Mouse (Mus musculus): ENCODE measurements at regions not wholly inside any gene's neighbourhood (a gene's known extent, or its start where the extent isn't known, plus 50 kb on each side); places are given as distances from the start of the nearest gene placed in this dataset.

GRCm38 (mm10) chr3:149360164-149360563, 369.8 kb upstream of the Adgrl2 start:
- no peak for DNase-seq (ENCODE audit: low spot score in 2 of 2)

- no peak for DNase-seq (ENCODE audit: low spot score in 2 of 2)
Measured at GRCm38 (mm10) chr3:149358570-149359193, 368.3 kb upstream of the Adgrl2 start.

DNA sequence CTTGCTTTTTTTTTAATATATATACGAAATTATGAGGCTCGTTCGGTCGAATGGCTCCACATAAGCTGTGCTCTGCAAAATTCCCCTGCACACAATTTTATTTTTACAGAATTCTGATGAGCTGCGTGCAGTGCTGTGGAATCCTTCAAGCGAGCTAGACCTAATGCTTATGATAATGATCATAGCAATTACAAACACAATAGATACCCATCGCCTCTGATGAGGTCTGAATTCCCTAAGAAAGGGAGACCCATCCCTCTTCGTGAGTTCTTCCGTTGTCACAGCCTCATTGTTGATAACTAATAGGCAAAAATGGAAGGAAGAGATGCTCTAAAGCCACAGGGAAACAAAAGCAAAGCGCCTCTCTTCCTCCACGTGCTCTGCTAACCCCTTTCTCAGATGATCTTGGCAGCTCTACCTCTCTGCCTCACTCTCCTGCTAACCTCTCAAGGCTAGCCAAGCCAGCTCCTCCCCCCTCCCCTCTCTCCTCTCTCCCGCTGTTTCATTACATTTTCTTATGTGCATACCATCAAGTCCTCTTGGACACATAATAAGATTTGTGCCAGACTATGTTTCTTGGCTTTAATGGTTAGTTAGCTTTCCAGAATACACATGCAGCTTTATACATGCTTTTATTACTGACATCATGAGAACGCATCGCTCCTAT, 367.7 kb upstream of the Adgrl2 start:
- no peak for DNase-seq (ENCODE audit: low spot score in 2 of 2)

GRCm38 (mm10) chr3:149357121-149357520, 366.8 kb upstream of the Adgrl2 start:
- no peak for DNase-seq (ENCODE audit: low spot score in 2 of 2)

- DNase-seq (ENCODE audit: low spot score in 2 of 2), result no peak
Measured at GRCm38 (mm10) chr3:149355362-149355761, 365.0 kb upstream of the Adgrl2 start.

DNA sequence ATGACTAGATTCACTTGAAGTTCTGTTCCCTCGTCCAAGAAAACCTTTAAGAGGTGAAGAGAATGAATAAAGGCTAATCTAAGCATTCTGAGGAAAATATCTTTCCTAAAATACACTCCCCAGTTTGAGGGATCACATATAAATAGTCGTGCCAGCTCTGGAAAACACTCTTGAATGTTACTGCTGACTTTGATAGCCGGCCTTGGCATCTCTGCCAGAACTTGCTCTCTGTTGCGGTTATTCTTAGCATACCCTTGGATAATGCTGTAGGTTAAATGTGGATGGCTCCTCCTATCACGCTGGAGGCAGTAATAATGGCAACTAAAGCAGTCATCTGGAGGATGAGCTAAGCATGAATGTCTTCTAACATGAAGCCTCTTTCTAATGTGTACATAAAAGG, 363.6 kb upstream of the Adgrl2 start:
- no peak for DNase-seq (ENCODE audit: low spot score in 2 of 2)

GRCm38 (mm10) chr3:149352546-149352945, 362.2 kb upstream of the Adgrl2 start:
- no peak for DNase-seq (ENCODE audit: low spot score in 2 of 2)

DNA sequence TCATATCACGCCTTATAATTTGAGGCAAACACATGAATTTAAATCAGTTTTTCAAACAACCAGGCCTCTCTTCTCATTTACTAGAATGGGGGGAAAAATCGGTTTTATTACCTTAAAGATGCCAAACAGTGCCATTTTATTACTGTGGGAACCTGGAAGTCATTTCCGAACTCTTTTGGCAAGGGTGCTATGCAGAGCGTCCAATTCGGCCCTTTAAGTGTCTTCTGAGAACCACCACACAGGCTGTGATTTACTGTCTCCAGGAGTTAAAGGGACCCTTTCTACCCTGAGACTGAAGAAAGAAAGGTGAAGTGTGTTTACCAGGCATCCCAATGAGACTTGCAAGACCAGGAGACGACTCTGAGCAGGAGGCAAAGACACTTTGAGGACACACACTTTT, 359.4 kb upstream of the Adgrl2 start:
- no peak for DNase-seq (ENCODE audit: low spot score in 2 of 2)

GRCm38 (mm10) chr3:149349211-149349697, 358.9 kb upstream of the Adgrl2 start:
- DNase-seq (ENCODE audit: low spot score in 2 of 2), result peak; percentile 12 to 69

DNA sequence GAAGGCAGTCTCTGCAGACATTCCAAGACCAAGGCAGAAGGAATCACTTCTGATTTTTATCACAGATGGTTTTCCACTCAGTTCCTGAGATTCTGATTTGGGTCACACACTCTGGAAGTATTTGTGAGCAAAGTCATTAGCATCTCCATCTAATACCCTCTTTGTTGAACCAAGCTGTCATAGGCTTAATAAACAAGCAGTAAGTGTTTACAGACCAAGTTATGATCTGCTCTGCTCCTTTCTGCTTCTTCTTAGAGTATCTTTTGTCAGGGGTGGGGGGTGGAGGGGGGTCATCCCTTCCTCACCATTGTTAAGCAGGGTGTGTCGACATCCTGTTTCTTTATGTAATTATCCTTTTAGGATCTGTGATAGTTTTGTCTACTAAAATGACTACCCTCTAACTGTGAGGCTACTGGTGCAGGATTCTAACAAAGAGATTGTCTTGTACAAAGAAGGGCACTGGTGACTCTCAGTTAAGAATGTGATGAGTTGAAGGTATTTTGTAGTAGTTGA, 358.2 kb upstream of the Adgrl2 start:
- no peak for DNase-seq (ENCODE audit: low spot score in 2 of 2)

DNA sequence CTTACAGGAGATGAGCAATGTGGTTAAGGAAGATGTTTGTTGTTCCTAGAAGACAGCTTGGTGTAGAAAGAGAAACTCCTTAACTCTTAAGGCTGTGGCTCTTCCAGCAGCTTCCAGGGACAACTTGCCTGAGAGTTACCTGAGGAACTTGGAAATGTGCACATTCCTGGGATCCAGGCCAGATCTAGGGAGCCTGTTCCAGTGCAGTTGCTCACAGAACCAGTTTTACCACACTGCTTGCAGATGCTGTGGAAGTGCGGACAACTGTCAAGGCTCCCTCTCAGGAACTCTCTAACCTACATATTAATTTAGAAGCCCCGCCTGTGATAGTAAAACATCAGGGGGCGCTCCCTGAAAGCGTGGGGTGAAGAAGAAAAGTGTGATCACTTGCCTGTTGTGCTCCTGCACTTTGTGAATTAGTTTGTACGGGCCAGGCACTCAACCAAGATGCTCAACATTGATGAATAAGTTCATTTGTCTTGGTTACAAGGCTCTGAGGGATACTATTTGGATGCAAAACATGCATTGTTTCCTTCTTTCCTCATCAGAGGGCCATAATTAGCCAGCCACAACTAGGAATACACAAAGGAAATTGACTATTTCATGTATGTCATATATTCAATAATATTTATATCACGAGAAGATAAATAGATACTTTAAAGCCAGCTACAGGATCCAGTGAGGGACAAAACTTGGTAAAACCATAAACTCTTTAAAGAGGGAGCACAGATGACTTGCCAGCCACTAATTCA, 357.1 kb upstream of the Adgrl2 start:
- DNase-seq (ENCODE audit: low spot score in 2 of 2), result no peak

DNA sequence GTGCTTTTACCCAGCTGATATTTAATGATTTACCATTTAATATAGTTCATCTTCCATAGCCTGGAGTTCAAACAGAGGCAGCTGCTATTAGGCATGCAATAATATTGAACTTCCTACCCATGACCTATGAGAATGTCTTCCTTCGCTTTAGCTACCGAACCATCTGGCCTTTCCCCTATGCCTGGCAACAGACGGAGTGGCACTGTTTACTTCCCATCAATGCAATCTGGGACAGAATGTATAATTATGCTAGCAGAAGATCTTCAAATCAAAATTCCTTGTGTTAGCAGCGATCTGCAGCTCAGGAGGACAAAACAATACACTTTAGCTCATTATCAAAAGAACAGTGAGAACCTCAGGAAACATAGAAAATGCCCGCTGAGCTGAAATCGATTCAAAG, 352.2 kb upstream of the Adgrl2 start:
- no peak for DNase-seq (ENCODE audit: low spot score in 2 of 2)

- no peak for DNase-seq (ENCODE audit: low spot score in 2 of 2)
Measured at GRCm38 (mm10) chr3:149339374-149339753, 349.0 kb upstream of the Adgrl2 start.

- DNase-seq (ENCODE audit: low spot score in 2 of 2), result no peak
Measured at GRCm38 (mm10) chr3:149338684-149339373, 348.5 kb upstream of the Adgrl2 start.

DNA sequence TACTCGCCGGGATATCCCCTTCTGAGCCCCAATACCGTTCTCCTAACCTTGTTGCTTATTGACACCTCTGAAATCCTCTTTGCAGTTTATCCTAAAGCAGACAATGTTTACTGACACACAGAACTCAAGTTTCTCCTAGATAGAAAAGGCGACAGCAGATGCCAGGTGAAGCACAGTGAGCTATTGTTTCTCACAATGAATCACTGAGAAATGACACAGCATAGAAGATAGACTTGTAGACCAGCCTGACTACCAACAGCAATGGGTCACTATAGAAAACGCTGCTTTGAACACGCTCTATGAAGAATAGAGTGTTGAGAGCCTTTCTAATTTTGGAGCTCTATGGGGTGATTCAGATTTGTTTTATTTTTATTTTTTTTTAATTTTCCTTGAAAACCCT, 344.9 kb upstream of the Adgrl2 start:
- no peak for DNase-seq (ENCODE audit: low spot score in 2 of 2)

DNA sequence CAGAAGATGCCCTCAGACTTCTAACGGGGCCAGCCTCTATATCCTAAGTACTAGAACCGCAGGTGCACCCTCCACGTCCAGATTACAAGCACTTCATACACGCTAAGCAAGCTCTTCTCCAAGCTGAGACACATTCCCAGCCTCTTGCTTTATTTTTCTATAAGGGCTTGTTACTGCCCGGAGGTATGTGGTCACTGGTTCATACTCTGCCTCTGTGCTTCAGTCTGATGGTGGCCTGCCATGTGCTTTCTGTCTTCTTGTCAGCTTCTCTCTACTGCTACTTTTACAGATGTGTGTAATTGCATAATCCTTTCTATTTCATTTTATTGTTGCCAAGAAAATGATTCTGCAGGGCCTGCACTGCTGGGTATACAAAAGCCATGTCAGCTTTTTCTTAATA, 343.3 kb upstream of the Adgrl2 start:
- no peak for DNase-seq (ENCODE audit: low spot score in 2 of 2)

DNA sequence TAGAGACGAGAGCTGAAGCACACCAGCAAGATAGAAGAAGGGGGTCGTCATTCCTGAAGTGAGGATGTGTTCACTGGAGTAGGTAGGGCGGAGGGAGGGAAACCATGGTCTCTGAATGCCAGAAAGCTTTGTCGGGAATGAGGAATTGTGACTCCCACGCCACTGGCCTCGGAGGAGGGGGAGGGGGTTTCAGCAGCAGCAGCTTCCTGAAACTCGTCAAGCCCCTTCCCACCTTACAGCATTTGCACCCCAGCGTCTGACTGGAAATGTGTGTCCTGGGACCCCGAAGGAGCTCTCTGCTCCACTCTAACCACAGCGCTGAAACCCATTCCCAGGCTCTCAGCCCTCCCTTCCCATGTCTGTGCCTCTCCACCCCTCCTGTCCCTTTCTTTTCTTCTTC, 342.8 kb upstream of the Adgrl2 start:
- no peak for DNase-seq (ENCODE audit: low spot score in 2 of 2)

DNA sequence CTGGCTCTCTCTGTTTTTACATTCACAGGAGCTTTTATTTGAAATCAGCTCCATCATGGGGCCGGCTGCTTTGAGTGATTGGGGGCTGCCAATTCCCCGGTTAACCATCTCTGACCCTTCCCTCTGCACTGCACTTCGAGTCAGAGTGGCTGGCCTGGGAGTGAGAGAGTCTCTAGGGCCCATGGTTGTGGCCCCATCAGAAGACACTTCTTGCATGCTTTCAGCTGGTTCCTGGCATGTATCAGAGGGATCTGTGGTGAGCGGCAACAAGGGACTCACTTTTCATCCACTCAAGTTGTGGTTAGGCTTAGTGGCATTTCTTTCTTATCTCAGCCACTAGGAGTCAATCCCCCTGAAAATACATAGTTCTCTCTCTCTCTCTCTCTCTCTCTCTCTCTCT, 341.8 kb upstream of the Adgrl2 start:
- DNase-seq (ENCODE audit: low spot score in 2 of 2), result no peak

DNA sequence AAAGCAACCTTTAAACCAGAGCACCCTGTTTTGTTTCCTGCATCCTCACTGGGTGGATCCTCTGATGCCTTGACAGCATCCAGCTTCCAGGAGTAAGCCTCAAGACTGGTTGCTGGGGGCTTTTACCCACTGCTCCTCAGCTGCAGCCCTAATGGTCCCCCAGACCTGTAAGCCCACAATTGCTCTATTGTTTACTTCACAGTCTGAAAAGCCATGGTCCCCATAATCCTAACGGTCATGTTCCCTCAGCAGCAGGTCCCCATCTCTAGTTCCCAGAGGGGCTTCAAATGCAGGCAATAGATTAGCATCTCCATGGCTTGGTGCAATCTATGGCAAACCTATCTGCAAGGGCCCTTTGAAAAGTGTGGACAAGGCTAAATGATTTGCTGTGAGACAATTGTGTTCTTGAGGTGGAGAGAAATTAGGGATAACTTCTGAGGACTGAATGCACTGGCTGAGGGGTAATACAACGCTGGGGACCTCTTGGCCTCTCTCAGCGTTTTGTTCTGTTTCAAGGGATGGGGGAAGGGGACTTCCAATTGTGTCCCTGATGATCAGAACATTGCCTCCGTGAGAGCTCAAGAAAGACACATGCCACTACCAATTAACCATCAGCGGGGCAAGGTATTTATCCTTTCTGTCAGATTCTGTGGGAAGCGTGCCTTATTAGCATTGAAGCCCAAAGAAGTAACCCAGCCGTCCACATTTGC, 341.1 kb upstream of the Adgrl2 start:
- no peak for DNase-seq (ENCODE audit: low spot score in 2 of 2)

- DNase-seq (ENCODE audit: low spot score in 2 of 2), result no peak
Measured at GRCm38 (mm10) chr3:149330716-149331115, 340.4 kb upstream of the Adgrl2 start.

DNA sequence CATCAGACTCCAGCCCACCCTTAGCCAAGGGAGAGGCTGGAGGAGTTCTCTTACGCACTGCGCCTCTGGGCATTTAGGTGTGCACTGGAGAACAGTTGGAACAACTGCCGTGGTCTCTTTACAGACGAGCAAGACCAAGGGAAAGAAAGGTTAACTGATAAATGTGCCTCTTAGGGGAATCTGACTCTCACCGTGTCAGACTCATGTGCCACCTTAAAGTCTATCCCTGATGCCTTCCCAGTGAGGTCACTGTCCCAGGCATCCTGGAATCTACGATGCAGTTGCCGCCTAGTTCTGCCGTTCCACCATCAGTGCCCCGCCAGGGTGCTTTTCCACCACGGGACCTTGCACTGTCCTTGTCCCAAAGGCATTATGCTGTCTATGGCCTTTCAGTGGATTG, 339.7 kb upstream of the Adgrl2 start:
- no peak for DNase-seq (ENCODE audit: low spot score in 2 of 2)

- no peak for DNase-seq (ENCODE audit: low spot score in 2 of 2)
Measured at GRCm38 (mm10) chr3:149329615-149330014, 339.3 kb upstream of the Adgrl2 start.
